Mouse (Mus musculus): Measurements from ENCODE around the gene Vmn1r183.
"Not testable (repeated sequence)": the region's sequence is repeated elsewhere in the genome, so short reads cannot be mapped to it uniquely, and the experiment has no call there.

The Vmn1r183 gene

DNA sequence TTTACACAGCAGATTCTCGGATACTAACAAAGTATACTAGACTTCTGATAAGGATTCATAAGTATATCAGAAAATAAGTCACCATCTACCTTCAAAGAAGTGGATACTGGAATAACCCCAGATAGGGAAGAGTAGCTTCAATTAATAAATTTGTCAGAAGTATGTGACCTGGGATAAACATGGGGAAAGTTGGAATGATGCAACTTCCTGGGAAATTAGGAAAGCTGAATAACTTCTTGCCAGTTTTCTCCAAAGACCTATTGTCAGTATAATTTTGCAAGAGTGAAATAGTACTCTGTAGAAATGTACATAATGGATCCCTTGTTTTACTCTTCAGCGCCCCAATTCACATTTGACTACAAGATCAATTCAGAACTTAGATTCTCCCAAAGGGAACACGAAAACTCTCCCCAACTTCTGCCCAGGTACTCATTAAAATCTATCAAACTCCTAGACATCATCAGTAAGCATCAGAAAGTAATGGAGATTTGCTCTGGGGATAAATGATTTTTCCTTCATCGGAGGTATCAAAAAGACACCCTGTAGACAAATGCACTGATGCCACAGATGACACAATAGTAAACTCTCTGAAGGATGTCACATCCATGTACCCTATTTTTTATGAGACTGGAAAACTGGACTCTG, at the start of gene Vmn1r183:
Gene Vmn1r183 (plus strand): TSS at position 595 of the 645 bp plus-strand sequence.
- H3K27me3 ChIP-seq (ENCODE audit: control insufficient read depth, insufficient read depth, low read length, poor library complexity, severe bottlenecking): no peaks in the 10 kb centered on the region
- no peaks in the 10 kb centered on the region for H3K36me3 ChIP-seq (ENCODE audit: control insufficient read depth, insufficient read depth, low read length, poor library complexity, severe bottlenecking)
- no peak for DNase-seq (ENCODE audit: low read depth, low spot score)

- H3K27me3 ChIP-seq (ENCODE audit: control insufficient read depth, insufficient read depth, low read length, poor library complexity, severe bottlenecking); DNase-seq (ENCODE audit: low read depth, low spot score); H3K36me3 ChIP-seq (ENCODE audit: control insufficient read depth, insufficient read depth, low read length, poor library complexity, severe bottlenecking): not testable (repeated sequence)
These were observed 21.4 kb downstream of the Vmn1r183 start for GRCm38 (mm10) chr7:24074424-24074823.

- DNase-seq (ENCODE audit: low read depth, low spot score): peak; percentile 97
- Histone ChIP-seq H3K36me3 (ENCODE audit: control insufficient read depth, insufficient read depth, low read length, poor library complexity, severe bottlenecking) (peaks cover under 1% of the 10 kb centered on the region; the same call in 1 of the 2 replicates), H3K27me3 (ENCODE audit: control insufficient read depth, insufficient read depth, low read length, poor library complexity, severe bottlenecking) (no peaks in the 10 kb centered on the region)
These were observed 28.8 kb downstream of the Vmn1r183 start, which contains the start of gene Zfp180 for GRCm38 (mm10) chr7:24081634-24082431. Gene Zfp180 (plus strand): TSS chr7:24081924.

GRCm38 (mm10) chr7:24082457-24083235, 29.6 kb downstream of the Vmn1r183 start:
- Histone ChIP-seq H3K27me3 (ENCODE audit: control insufficient read depth, insufficient read depth, low read length, poor library complexity, severe bottlenecking) (no peaks in the 10 kb centered on the region), H3K36me3 (ENCODE audit: control insufficient read depth, insufficient read depth, low read length, poor library complexity, severe bottlenecking) (peaks cover 1% of the 10 kb centered on the region; the same call in 1 of the 2 replicates)
- no peak for DNase-seq (ENCODE audit: low read depth, low spot score)

GRCm38 (mm10) chr7:24086871-24087270, 33.8 kb downstream of the Vmn1r183 start:
- peak; percentile 37 for DNase-seq (ENCODE audit: low read depth, low spot score)
- H3K36me3 ChIP-seq (ENCODE audit: control insufficient read depth, insufficient read depth, low read length, poor library complexity, severe bottlenecking): peaks cover 1% of the 10 kb centered on the region; the same call in 1 of the 2 replicates

GRCm38 (mm10) chr7:24087485-24088125, 34.6 kb downstream of the Vmn1r183 start:
- no peaks in the 10 kb centered on the region for H3K27me3 ChIP-seq (ENCODE audit: control insufficient read depth, insufficient read depth, low read length, poor library complexity, severe bottlenecking)
- H3K36me3 ChIP-seq (ENCODE audit: control insufficient read depth, insufficient read depth, low read length, poor library complexity, severe bottlenecking): peaks cover 1% of the 10 kb centered on the region; the same call in 1 of the 2 replicates
- no peak for DNase-seq (ENCODE audit: low read depth, low spot score)

More at GRCm38 (mm10) chr7:24086871-24087270, 33.8 kb downstream of the Vmn1r183 start:
- H3K27me3 ChIP-seq (ENCODE audit: control insufficient read depth, insufficient read depth, low read length, poor library complexity, severe bottlenecking): no peaks in the 10 kb centered on the region

DNA sequence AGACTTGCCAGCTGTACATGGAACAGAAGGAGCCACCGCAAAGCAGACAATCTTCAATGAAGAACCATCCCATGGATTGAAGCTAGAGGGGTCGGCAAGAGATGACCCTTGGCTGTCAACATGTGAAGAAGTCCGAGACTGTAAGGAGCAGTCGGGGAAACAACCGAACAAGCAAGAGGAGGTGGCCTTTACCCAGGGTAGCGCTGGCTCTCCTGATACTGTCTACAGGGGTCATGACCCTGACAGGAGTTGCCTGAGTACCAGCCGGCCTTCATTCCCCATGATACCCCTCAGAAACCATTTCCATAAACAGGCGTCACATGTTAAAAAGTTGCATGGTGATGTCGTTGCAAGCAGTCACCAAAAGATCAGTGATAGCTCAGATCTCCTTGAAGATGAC, 51.3 kb downstream of the Vmn1r183 start:
- DNase-seq (ENCODE audit: low read depth, low spot score): no peak
- Histone ChIP-seq H3K27me3 (ENCODE audit: control insufficient read depth, insufficient read depth, low read length, poor library complexity, severe bottlenecking) (no peaks in the 10 kb centered on the region), H3K36me3 (ENCODE audit: control insufficient read depth, insufficient read depth, low read length, poor library complexity, severe bottlenecking) (peaks cover 43% of the 10 kb centered on the region)

GRCm38 (mm10) chr7:24105144-24105703, 52.2 kb downstream of the Vmn1r183 start:
- H3K36me3 ChIP-seq (ENCODE audit: control insufficient read depth, insufficient read depth, low read length, poor library complexity, severe bottlenecking): peaks cover 40% of the 10 kb centered on the region
- DNase-seq (ENCODE audit: low read depth, low spot score): no peak
- H3K27me3 ChIP-seq (ENCODE audit: control insufficient read depth, insufficient read depth, low read length, poor library complexity, severe bottlenecking): no peaks in the 10 kb centered on the region

DNA sequence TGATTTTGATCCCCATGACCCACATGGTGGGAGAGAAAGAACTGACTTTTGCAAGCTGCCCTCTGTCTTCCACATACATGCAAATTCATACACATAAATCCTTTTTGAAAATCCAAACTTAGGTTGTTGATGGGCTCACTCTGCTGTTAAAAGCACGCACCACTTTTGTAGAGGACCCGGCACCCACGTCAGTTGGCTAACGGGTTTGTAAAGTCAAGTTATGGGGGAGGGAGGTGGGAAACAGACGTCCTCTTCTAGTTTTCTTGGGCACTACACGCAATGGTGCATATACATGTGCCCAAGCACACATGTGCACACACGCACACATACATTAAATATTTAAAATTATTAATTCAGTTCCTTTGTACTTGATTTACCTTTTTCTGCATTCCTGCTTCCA, 57.8 kb downstream of the Vmn1r183 start:
- no peak for DNase-seq (ENCODE audit: low read depth, low spot score)
- H3K36me3 ChIP-seq (ENCODE audit: control insufficient read depth, insufficient read depth, low read length, poor library complexity, severe bottlenecking): peaks cover 2% of the 10 kb centered on the region
- no peaks in the 10 kb centered on the region for H3K27me3 ChIP-seq (ENCODE audit: control insufficient read depth, insufficient read depth, low read length, poor library complexity, severe bottlenecking)

GRCm38 (mm10) chr7:24111772-24112155, 58.7 kb downstream of the Vmn1r183 start:
- Histone ChIP-seq H3K36me3 (ENCODE audit: control insufficient read depth, insufficient read depth, low read length, poor library complexity, severe bottlenecking) (peaks cover 2% of the 10 kb centered on the region), H3K27me3 (ENCODE audit: control insufficient read depth, insufficient read depth, low read length, poor library complexity, severe bottlenecking) (no peaks in the 10 kb centered on the region)
- no peak for DNase-seq (ENCODE audit: low read depth, low spot score)

DNA sequence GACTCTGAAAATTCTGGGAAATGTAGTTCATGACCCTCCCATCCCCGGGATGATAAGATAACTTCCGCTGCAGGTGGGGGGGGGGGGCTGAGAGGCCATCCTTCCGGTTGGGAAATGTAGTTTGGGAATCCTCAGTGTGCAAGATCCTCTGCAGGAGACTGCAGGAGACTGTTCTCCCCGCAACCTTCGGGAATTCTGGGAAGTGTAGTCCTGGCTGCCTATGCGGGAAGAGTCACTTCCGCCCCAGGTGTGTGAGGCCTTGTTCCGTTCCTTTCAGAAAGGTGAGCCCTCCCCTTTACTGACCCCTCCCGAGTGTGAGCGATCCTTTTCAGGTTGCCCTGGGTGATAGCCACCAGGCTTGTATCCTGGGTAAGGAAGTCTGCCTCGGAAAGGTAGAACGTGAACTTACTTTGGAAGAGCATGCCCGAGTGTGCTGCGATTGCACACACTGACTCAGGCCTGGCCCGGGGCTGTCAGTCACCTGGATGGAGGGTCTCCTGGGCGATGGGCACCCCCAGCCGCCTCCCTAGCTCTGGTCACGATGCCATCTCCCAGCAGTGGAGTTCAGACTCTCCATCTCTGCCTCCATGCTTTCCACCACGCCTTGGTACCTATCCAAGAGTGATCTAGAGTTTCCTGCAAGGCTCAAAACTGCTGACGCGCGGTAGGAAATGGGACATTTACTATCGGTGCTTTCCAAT, 59.3 kb downstream of the Vmn1r183 start, which contains the start of gene Zfp112:
Gene Zfp112 (plus strand): TSS at position 159 of the 701 bp plus-strand sequence.
- DNase-seq (ENCODE audit: low read depth, low spot score): no peak
- Histone ChIP-seq H3K27me3 (ENCODE audit: control insufficient read depth, insufficient read depth, low read length, poor library complexity, severe bottlenecking) (no peaks in the 10 kb centered on the region), H3K36me3 (ENCODE audit: control insufficient read depth, insufficient read depth, low read length, poor library complexity, severe bottlenecking) (peaks cover 2% of the 10 kb centered on the region)

- Histone ChIP-seq H3K36me3 (ENCODE audit: control insufficient read depth, insufficient read depth, low read length, poor library complexity, severe bottlenecking) (no peaks in the 10 kb centered on the region), H3K27me3 (ENCODE audit: control insufficient read depth, insufficient read depth, low read length, poor library complexity, severe bottlenecking) (no peaks in the 10 kb centered on the region)
- peak; percentile 16 for DNase-seq (ENCODE audit: low read depth, low spot score)
These were observed 59.9 kb downstream of the Vmn1r183 start for GRCm38 (mm10) chr7:24113001-24113400.

Data from splenic B cell, adult 2 months (primary cell).